Mouse (Mus musculus) MEL (cell line): Measurements from ENCODE around the gene Ly6g6d. TPM values are rescaled to one million over a fixed set of nuclear protein-coding genes. Genes with fewer than 3 reads are reported as not detected.

Source experiments
- DNase-seq: peaks from one replicate; pipeline ENCODE4 v3.0.0; 2011; ENCODE audit warnings: low read depth, low spot score
- H3K27ac ChIP-seq: 2 replicates; pipeline ENCODE4 v1.5.1; 2012; ENCODE audit warnings: low read depth, mild to moderate bottlenecking, control low read depth, low read length, moderate library complexity; ENCODE audit not compliant: control insufficient read depth
- H3K27me3 ChIP-seq, 2 experiments: fragments of 150-350 bp in 1 of 2; sonication (generic) in 1 of 2; 2 replicates each; pipeline ENCODE4 v1.6.1; 2012; ENCODE audit warnings: low read length in 2 of 2, mild to moderate bottlenecking in 2 of 2, improper control_type of control experiment in 1 of 2, moderate library complexity in 1 of 2; ENCODE audit not compliant: insufficient read depth in 2 of 2, control insufficient read depth in 1 of 2
- H3K36me3 ChIP-seq, 2 experiments: 2 replicates each; pipeline ENCODE4 v1.6.1; 2012 to 2014; ENCODE audit warnings: low read length in 2 of 2, improper control_type of control experiment in 1 of 2, inconsistent platforms in 1 of 2, mild to moderate bottlenecking in 1 of 2; ENCODE audit not compliant: insufficient read depth in 2 of 2, control insufficient read depth in 1 of 2
- H3K4me1 ChIP-seq, 2 experiments: fragments of 150-350 bp in 1 of 2; sonication (generic) in 1 of 2; 2 replicates each; pipeline ENCODE4 v1.6.1; 2012; ENCODE audit warnings: low read length in 2 of 2, improper control_type of control experiment in 1 of 2, mild to moderate bottlenecking in 1 of 2; ENCODE audit not compliant: insufficient read depth in 2 of 2, control insufficient read depth in 1 of 2
- H3K4me3 ChIP-seq, 2 experiments: fragments of 150-350 bp in 1 of 2; sonication (generic) in 1 of 2; 2 replicates each; pipeline ENCODE4 v1.5.1; 2012; ENCODE audit warnings: low read depth in 2 of 2, low read length in 2 of 2, mild to moderate bottlenecking in 2 of 2, moderate library complexity in 2 of 2, control low read depth in 1 of 2, improper control_type of control experiment in 1 of 2; ENCODE audit not compliant: control insufficient read depth in 1 of 2, insufficient read depth in 1 of 2
- H3K79me2 ChIP-seq: 2 replicates; pipeline ENCODE4 v1.6.1; 2012; ENCODE audit warnings: mild to moderate bottlenecking, low read length, moderate library complexity; ENCODE audit not compliant: control insufficient read depth, poor library complexity, insufficient read depth
- H3K9ac ChIP-seq: 2 replicates; pipeline ENCODE4 v1.6.1; 2012; ENCODE audit warnings: low read depth, mild to moderate bottlenecking, control low read depth, low read length, moderate library complexity; ENCODE audit not compliant: control insufficient read depth, poor library complexity, severe bottlenecking
- H3K9me3 ChIP-seq: fragments of 150-350 bp; sonication (generic); replicated peaks from 2 replicates; pipeline ENCODE4 v1.6.1; 2012; ENCODE audit warnings: mild to moderate bottlenecking, low read length, improper control_type of control experiment, moderate library complexity; ENCODE audit not compliant: insufficient read depth
- BHLHE40 ChIP-seq: IDR thresholded peaks from 2 replicates; pipeline ENCODE4 v1.6.1; 2012; ENCODE audit warnings: low read depth, mild to moderate bottlenecking, inconsistent platforms, low read length, improper control_type of control experiment, borderline replicate concordance
- CHD1 ChIP-seq: IDR thresholded peaks from 2 replicates; pipeline ENCODE4 v1.6.1; 2012; ENCODE audit warnings: low read depth, mild to moderate bottlenecking, inconsistent platforms, low read length, improper control_type of control experiment
- CHD2 ChIP-seq: IDR thresholded peaks from 2 replicates; pipeline ENCODE4 v1.6.1; 2011; ENCODE audit warnings: low read length, improper control_type of control experiment
- CTCF ChIP-seq, 3 experiments: IDR thresholded peaks in 2 of 3; conservative IDR thresholded peaks in 1 of 3; 2 replicates each; pipeline ENCODE4 v1.5.1; 2011 to 2012; ENCODE audit warnings: low read length in 3 of 3, low read depth in 2 of 3, mild to moderate bottlenecking in 2 of 3, improper control_type of control experiment in 1 of 3, inconsistent platforms in 1 of 3, mixed read lengths in 1 of 3, moderate library complexity in 1 of 3; ENCODE audit not compliant: control insufficient read depth in 1 of 3, insufficient read depth in 1 of 3, poor library complexity in 1 of 3, severe bottlenecking in 1 of 3
- E2F4 ChIP-seq: IDR thresholded peaks from 2 replicates; pipeline ENCODE4 v1.6.1; 2011; ENCODE audit warnings: low read depth, low read length, improper control_type of control experiment, borderline replicate concordance
- ELF1 ChIP-seq: IDR thresholded peaks from 2 replicates; pipeline ENCODE4 v1.6.1; 2014; ENCODE audit warnings: low read depth, mild to moderate bottlenecking, inconsistent platforms, low read length, improper control_type of control experiment, moderate library complexity
- EP300 ChIP-seq, 2 experiments: IDR thresholded peaks; 2 replicates each; pipeline ENCODE4 v1.6.1; 2011; ENCODE audit warnings: improper control_type of control experiment in 2 of 2, low read length in 2 of 2, low read depth in 1 of 2, mild to moderate bottlenecking in 1 of 2
- ETS1 ChIP-seq: IDR thresholded peaks from 2 replicates; pipeline ENCODE4 v1.6.1; 2012; ENCODE audit warnings: low read depth, mild to moderate bottlenecking, inconsistent platforms, low read length, improper control_type of control experiment, moderate library complexity
- GABPA ChIP-seq: IDR thresholded peaks from 2 replicates; pipeline ENCODE4 v1.6.1; 2012; ENCODE audit warnings: low read depth, mild to moderate bottlenecking, inconsistent platforms, low read length, improper control_type of control experiment, moderate library complexity
- GATA1 ChIP-seq: IDR thresholded peaks from 2 replicates; pipeline ENCODE4 v1.6.1; 2011; ENCODE audit warnings: low read depth, low read length, improper control_type of control experiment
- HCFC1 ChIP-seq: IDR thresholded peaks from 2 replicates; pipeline ENCODE4 v1.6.1; 2012; ENCODE audit warnings: low read depth, mild to moderate bottlenecking, inconsistent platforms, low read length, improper control_type of control experiment, moderate library complexity
- JUND ChIP-seq: IDR thresholded peaks from 2 replicates; pipeline ENCODE4 v1.6.1; 2011; ENCODE audit warnings: low read depth, mild to moderate bottlenecking, improper control_type of control experiment, low read length
- KAT2A ChIP-seq: conservative IDR thresholded peaks from 2 replicates; pipeline ENCODE4 v1.6.1; 2012; ENCODE audit warnings: low read depth, low read length, improper control_type of control experiment, inconsistent platforms
- MAFK ChIP-seq: IDR thresholded peaks from 2 replicates; pipeline ENCODE4 v1.6.1; 2011; ENCODE audit warnings: low read depth, mild to moderate bottlenecking, low read length, improper control_type of control experiment, borderline replicate concordance
- MAZ ChIP-seq: IDR thresholded peaks from 2 replicates; pipeline ENCODE4 v1.6.1; 2012; ENCODE audit warnings: low read depth, mild to moderate bottlenecking, inconsistent platforms, low read length, improper control_type of control experiment
- MEF2A ChIP-seq: IDR thresholded peaks from 2 replicates; pipeline ENCODE4 v1.6.1; 2014; ENCODE audit warnings: low read depth, mild to moderate bottlenecking, inconsistent platforms, low read length, improper control_type of control experiment; ENCODE audit not compliant: poor library complexity, insufficient replicate concordance, severe bottlenecking; ENCODE audit errors: extremely low read depth
- MXI1 ChIP-seq: IDR thresholded peaks from 2 replicates; pipeline ENCODE4 v1.6.1; 2011; ENCODE audit warnings: mild to moderate bottlenecking, low read depth, low read length, improper control_type of control experiment
- MYB ChIP-seq: IDR thresholded peaks from 2 replicates; pipeline ENCODE4 v1.6.1; 2011; ENCODE audit warnings: mild to moderate bottlenecking, low read depth, low read length, improper control_type of control experiment
- MYC ChIP-seq: IDR thresholded peaks from 2 replicates; pipeline ENCODE4 v1.6.1; 2011; ENCODE audit warnings: low read depth, mild to moderate bottlenecking, low read length, improper control_type of control experiment, moderate library complexity
- NRF1 ChIP-seq: IDR thresholded peaks from 2 replicates; pipeline ENCODE4 v1.6.1; 2014; ENCODE audit warnings: low read depth, mild to moderate bottlenecking, inconsistent platforms, low read length, improper control_type of control experiment, moderate library complexity; ENCODE audit not compliant: poor library complexity, insufficient read depth, severe bottlenecking
- POLR2A ChIP-seq, 2 experiments: IDR thresholded peaks; 2 replicates each; pipeline ENCODE4 v1.6.1; 2011 to 2012; ENCODE audit warnings: low read length in 2 of 2, mild to moderate bottlenecking in 2 of 2, control low read depth in 1 of 2, improper control_type of control experiment in 1 of 2, low read depth in 1 of 2, moderate library complexity in 1 of 2; ENCODE audit not compliant: control insufficient read depth in 1 of 2, insufficient read depth in 1 of 2, poor library complexity in 1 of 2
- POLR2AphosphoS2 ChIP-seq: IDR thresholded peaks from 2 replicates; pipeline ENCODE4 v1.6.1; 2011; ENCODE audit warnings: low read length, improper control_type of control experiment
- POLR2AphosphoS5 ChIP-seq: IDR thresholded peaks from 2 replicates; pipeline ENCODE4 v1.6.1; 2012; ENCODE audit warnings: low read depth, borderline replicate concordance, mild to moderate bottlenecking, inconsistent platforms, low read length, moderate library complexity, mixed read lengths
- RAD21 ChIP-seq: IDR thresholded peaks from 2 replicates; pipeline ENCODE4 v1.6.1; 2011; ENCODE audit warnings: mild to moderate bottlenecking, low read depth, low read length, improper control_type of control experiment
- RCOR1 ChIP-seq: IDR thresholded peaks from 2 replicates; pipeline ENCODE4 v1.6.1; 2012; ENCODE audit warnings: low read depth, mild to moderate bottlenecking, inconsistent platforms, low read length, improper control_type of control experiment
- SIN3A ChIP-seq: IDR thresholded peaks from 2 replicates; pipeline ENCODE4 v1.6.1; 2012; ENCODE audit warnings: low read length, improper control_type of control experiment, inconsistent platforms
- SMC3 ChIP-seq: IDR thresholded peaks from 2 replicates; pipeline ENCODE4 v1.6.1; 2011; ENCODE audit warnings: low read depth, low read length, improper control_type of control experiment
- TAL1 ChIP-seq: IDR thresholded peaks from 2 replicates; pipeline ENCODE4 v1.6.1; 2012; ENCODE audit warnings: mild to moderate bottlenecking, inconsistent platforms, low read length, moderate library complexity, mixed read lengths
- TBP ChIP-seq: IDR thresholded peaks from 2 replicates; pipeline ENCODE4 v1.8.0; 2011; ENCODE audit warnings: low read depth, low read length, improper control_type of control experiment
- TCF12 ChIP-seq: IDR thresholded peaks from 2 replicates; pipeline ENCODE4 v1.6.1; 2014; ENCODE audit warnings: low read depth, mild to moderate bottlenecking, inconsistent platforms, low read length, improper control_type of control experiment, moderate library complexity
- UBTF ChIP-seq: IDR thresholded peaks from 2 replicates; pipeline ENCODE4 v1.6.1; 2012; ENCODE audit warnings: low read depth, mild to moderate bottlenecking, inconsistent platforms, low read length, improper control_type of control experiment, moderate library complexity, borderline replicate concordance; ENCODE audit not compliant: insufficient read depth
- USF1 ChIP-seq: IDR thresholded peaks from 2 replicates; pipeline ENCODE4 v1.6.1; 2014; ENCODE audit warnings: low read depth, mild to moderate bottlenecking, inconsistent platforms, low read length, improper control_type of control experiment, moderate library complexity
- USF2 ChIP-seq, 2 experiments: IDR thresholded peaks; 2 replicates each; pipeline ENCODE4 v1.6.1; 2011 to 2012; ENCODE audit warnings: improper control_type of control experiment in 2 of 2, low read length in 2 of 2, borderline replicate concordance in 1 of 2, inconsistent platforms in 1 of 2, low read depth in 1 of 2, mild to moderate bottlenecking in 1 of 2; ENCODE audit not compliant: insufficient read depth in 1 of 2
- ZC3H11A ChIP-seq: IDR thresholded peaks from 2 replicates; pipeline ENCODE4 v1.6.1; 2012; ENCODE audit warnings: low read depth, mild to moderate bottlenecking, inconsistent platforms, low read length, improper control_type of control experiment
- ZKSCAN1 ChIP-seq: IDR thresholded peaks from 2 replicates; pipeline ENCODE4 v1.6.1; 2012; ENCODE audit warnings: low read depth, mild to moderate bottlenecking, inconsistent platforms, low read length, improper control_type of control experiment, moderate library complexity
- ZMIZ1 ChIP-seq: IDR thresholded peaks from 2 replicates; pipeline ENCODE4 v1.6.1; 2012; ENCODE audit warnings: low read depth, mild to moderate bottlenecking, inconsistent platforms, low read length, improper control_type of control experiment, moderate library complexity
- ZNF384 ChIP-seq: IDR thresholded peaks from 2 replicates; pipeline ENCODE4 v1.6.1; 2012; ENCODE audit warnings: low read depth, mild to moderate bottlenecking, inconsistent platforms, low read length, improper control_type of control experiment
- polyA plus RNA-seq, 2 experiments: library from polyadenylated mRNA; stranded (reverse) in 1 of 2; unstranded in 1 of 2; fragments of >175 nt in 1 of 2; fragments of >200 nt in 1 of 2; gene quantifications; 2 replicates each; pipeline versions ENCODE4 v1.2.1 to v1.2.4; 2012; ENCODE audit warnings: low replicate concordance in 2 of 2, low read depth in 1 of 2; ENCODE audit not compliant: insufficient read length in 2 of 2, insufficient read depth in 1 of 2, missing spikeins in 1 of 2
- total RNA-seq: library from RNA; depleted of rRNA; stranded (reverse); fragments of 300-350 nt; gene quantifications from 2 replicates; pipeline ENCODE4 v1.2.3, GENCODE M21; 2012

Ly6g6d gene
- total and polyA plus RNA-seq, 3 experiments, result 4.4 to 5.5 TPM; not detected in 1

GRCm38 (mm10) chr17:35121871-35122303, 44.0 kb upstream of the Ly6g6d start, which contains the start of gene Csnk2b:
Gene Csnk2b (minus strand): TSS chr17:35122053.
- Histone ChIP-seq H3K27me3 (no peaks in the 10 kb centered on the region), H3K4me3 (peak within 1 kb of the TSS; percentile 76 to 93), H3K9ac (peak within 1 kb of the TSS; percentile 95), H3K27ac (peak within 1 kb of the TSS; percentile 79), H3K36me3 (peaks cover 3 to 20% of the 10 kb centered on the region in 2 experiments; a peak in 2 of 4 replicates), H3K79me2 (peaks cover 37% of the 10 kb centered on the region), H3K4me1 (peaks cover 6% of the 10 kb centered on the region in 2 experiments), H3K9me3 (no peaks in the 10 kb centered on the region)
- peak; percentile 82 for DNase-seq
- no peak for TF ChIP-seq CHD1
- TF ChIP-seq JUND, result no peak
- TF ChIP-seq RAD21, result peak; percentile 69
- TF ChIP-seq MXI1, result peak; percentile 17; the same call in 1 of the 2 replicates
- TF ChIP-seq TAL1, result no peak
- TF ChIP-seq MEF2A, result no peak
- TF ChIP-seq MAFK, result no peak
- no peak for TF ChIP-seq MYC
- peak; percentile 57 for TF ChIP-seq SMC3
- peak; percentile 38; the same call in 1 of the 2 replicates for TF ChIP-seq GATA1
- no peak for TF ChIP-seq KAT2A
- no peak for TF ChIP-seq ZKSCAN1
- TF ChIP-seq POLR2AphosphoS5, result no peak
- no peak for TF ChIP-seq HCFC1
- TF ChIP-seq USF1, result no peak
- TF ChIP-seq MAZ, result no peak
- no peak for TF ChIP-seq BHLHE40
- TF ChIP-seq CTCF (IDR thresholded peaks at IDR 0.05 in 2 of 3, conservative IDR thresholded peaks at IDR 0.05 in 1 of 3; ENCODE audit: control insufficient read depth in 1 of 3, insufficient read depth in 1 of 3, low read depth in 2 of 3, low read length in 3 of 3, poor library complexity in 1 of 3, severe bottlenecking in 1 of 3), result peak in 2 of 3 experiments; percentile 8 to 64; a peak in 2 of 6 replicates
- no peak for TF ChIP-seq TCF12
- TF ChIP-seq ETS1, result 0 out of 2 replicates have a peak, but pooled peaks have one; percentile 20
- TF ChIP-seq TBP, result peak; percentile 13; the same call in 1 of the 2 replicates
- TF ChIP-seq ZNF384, result no peak
- TF ChIP-seq EP300 (IDR thresholded peaks at IDR 0.05; ENCODE audit: low read depth in 1 of 2, low read length in 2 of 2), result 0 out of 4 replicates have a peak, but pooled peaks of 1 of the 2 experiments have one; percentile 20
- peak; percentile 80 for TF ChIP-seq NRF1
- TF ChIP-seq ELF1, result no peak
- TF ChIP-seq CHD2, result no peak
- no peak for TF ChIP-seq USF2 (IDR thresholded peaks at IDR 0.05; ENCODE audit: borderline replicate concordance in 1 of 2, insufficient read depth in 1 of 2, low read depth in 1 of 2, low read length in 2 of 2)
- peak; percentile 68 for TF ChIP-seq SIN3A
- no peak for TF ChIP-seq ZMIZ1
- no peak; a peak in 1 of 4 replicates for TF ChIP-seq POLR2A (IDR thresholded peaks at IDR 0.05; ENCODE audit: control insufficient read depth in 1 of 2, insufficient read depth in 1 of 2, low read depth in 1 of 2, low read length in 2 of 2, poor library complexity in 1 of 2)
- peak; percentile 47 for TF ChIP-seq ZC3H11A
- TF ChIP-seq POLR2AphosphoS2, result no peak
- peak; percentile 89 for TF ChIP-seq E2F4
- TF ChIP-seq RCOR1, result 0 out of 2 replicates have a peak, but pooled peaks have one; percentile 31
- no peak for TF ChIP-seq UBTF
- no peak for TF ChIP-seq MYB
- TF ChIP-seq GABPA, result no peak
